Mouse (Mus musculus) myocyte (in vitro differentiated cells): Measurements from ENCODE around the gene Ensa. TPM values are rescaled to one million over a fixed set of nuclear protein-coding genes. Genes with fewer than 3 reads are reported as not detected.

Experiments
- H3K27me3 ChIP-seq: one replicate; pipeline ENCODE4 v1.6.1; 2011; ENCODE audit not compliant: control insufficient read depth, insufficient read depth, insufficient read length
- H3K36me3 ChIP-seq: one replicate; pipeline ENCODE4 v1.6.1; 2011; ENCODE audit not compliant: control insufficient read depth, insufficient read depth
- H3K4me2 ChIP-seq: one replicate; pipeline ENCODE4 v1.6.1; 2011; ENCODE audit warnings: low read depth, control low read depth
- H3K4me3 ChIP-seq: one replicate; pipeline ENCODE4 v1.5.1; 2011; ENCODE audit warnings: mild to moderate bottlenecking, control low read depth, moderate library complexity
- H3K79me2 ChIP-seq: one replicate; pipeline ENCODE4 v1.6.1; 2011; ENCODE audit not compliant: control insufficient read depth, insufficient read depth
- H3ac ChIP-seq: one replicate; pipeline ENCODE4 v1.6.1; 2011; ENCODE audit not compliant: control insufficient read depth, insufficient read length
- CEBPB ChIP-seq: IDR thresholded peaks from 2 replicates; pipeline ENCODE4 v1.6.1; 2011; ENCODE audit warnings: mild to moderate bottlenecking, moderate library complexity; ENCODE audit not compliant: poor library complexity, insufficient read depth, severe bottlenecking
- E2F4 ChIP-seq: IDR thresholded peaks from one replicate; pipeline ENCODE4 v1.6.1; 2011; ENCODE audit warnings: mild to moderate bottlenecking, control low read depth, moderate library complexity; ENCODE audit not compliant: insufficient read depth
- MAX ChIP-seq: IDR thresholded peaks from one replicate; pipeline ENCODE4 v1.6.1; 2011; ENCODE audit warnings: low read depth, mild to moderate bottlenecking, control low read depth
- MYOD1 ChIP-seq, 3 experiments: IDR thresholded peaks; one replicate each; pipeline ENCODE4 v1.6.1; 2011; ENCODE audit warnings: control low read depth in 2 of 3, low read depth in 2 of 3, mild to moderate bottlenecking in 2 of 3, moderate library complexity in 1 of 3; ENCODE audit not compliant: insufficient read length in 2 of 3, control insufficient read depth in 1 of 3
- MYOG ChIP-seq, 3 experiments: IDR thresholded peaks; one replicate each; pipeline ENCODE4 v1.6.1; 2011; ENCODE audit warnings: control low read depth in 2 of 3, low read depth in 2 of 3, mild to moderate bottlenecking in 2 of 3; ENCODE audit not compliant: insufficient read length in 2 of 3, control insufficient read depth in 1 of 3, insufficient read depth in 1 of 3
- POLR2A ChIP-seq: IDR thresholded peaks from one replicate; pipeline ENCODE4 v1.6.1; 2011; ENCODE audit warnings: low read depth, mild to moderate bottlenecking, control low read depth, moderate library complexity; ENCODE audit not compliant: insufficient read length
- POLR2AphosphoS2 ChIP-seq: IDR thresholded peaks from one replicate; pipeline ENCODE4 v1.6.1; 2011; ENCODE audit warnings: low read depth, control low read depth; ENCODE audit not compliant: insufficient read length
- REST ChIP-seq: IDR thresholded peaks from one replicate; pipeline ENCODE4 v1.6.1; 2011; ENCODE audit warnings: mild to moderate bottlenecking, control low read depth, moderate library complexity; ENCODE audit not compliant: insufficient read depth, insufficient read length
- SRF ChIP-seq: IDR thresholded peaks from one replicate; pipeline ENCODE4 v1.6.1; 2011; ENCODE audit warnings: low read depth; ENCODE audit not compliant: control insufficient read depth, insufficient read length
- TCF12 ChIP-seq: IDR thresholded peaks from one replicate; pipeline ENCODE4 v1.6.1; 2011; ENCODE audit warnings: mild to moderate bottlenecking, control low read depth; ENCODE audit not compliant: poor library complexity, insufficient read depth, severe bottlenecking
- TCF3 ChIP-seq: IDR thresholded peaks from one replicate; pipeline ENCODE4 v1.6.1; 2011; ENCODE audit warnings: low read depth, control low read depth; ENCODE audit not compliant: insufficient read length
- USF1 ChIP-seq: IDR thresholded peaks from one replicate; pipeline ENCODE4 v1.6.1; 2011; ENCODE audit warnings: low read depth, mild to moderate bottlenecking, control low read depth, moderate library complexity
- polyA plus RNA-seq: library from polyadenylated mRNA; unstranded; fragments of >200 nt; fragmentation: generic; extraction: Trizol; gene quantifications from one replicate; pipeline ENCODE4 v1.2.1, GENCODE M21; 2012; ENCODE audit warnings: missing spikeins

Ensa gene
- polyA plus RNA-seq, 1 experiment: 65.3 TPM

- Histone ChIP-seq H3K4me2 (no peak overlapping the region), H3K27me3 (no peaks in the 10 kb centered on the region), H3K4me3 (no peak overlapping the region), H3K36me3 (peaks cover 77% of the 10 kb centered on the region), H3ac (no peak overlapping the region), H3K79me2 (peaks cover 36% of the 10 kb centered on the region)
- TF ChIP-seq CEBPB: no peak
- no peak for TF ChIP-seq POLR2AphosphoS2
- TF ChIP-seq SRF: no peak
- no peak for TF ChIP-seq E2F4
- TF ChIP-seq MAX: no peak
- TF ChIP-seq USF1: no peak
- TF ChIP-seq REST: no peak
- no peak for TF ChIP-seq MYOG (IDR thresholded peaks at IDR 0.05; ENCODE audit: control insufficient read depth in 1 of 3, insufficient read depth in 1 of 3, insufficient read length in 2 of 3, low read depth in 2 of 3)
- TF ChIP-seq TCF3: no peak
- TF ChIP-seq POLR2A: no peak
- TF ChIP-seq TCF12: no peak
- no peak for TF ChIP-seq MYOD1 (IDR thresholded peaks at IDR 0.05; ENCODE audit: control insufficient read depth in 1 of 3, insufficient read length in 2 of 3, low read depth in 2 of 3)
These were observed 6.1 kb downstream of the Ensa start for GRCm38 (mm10) chr3:95630856-95631255.

DNA sequence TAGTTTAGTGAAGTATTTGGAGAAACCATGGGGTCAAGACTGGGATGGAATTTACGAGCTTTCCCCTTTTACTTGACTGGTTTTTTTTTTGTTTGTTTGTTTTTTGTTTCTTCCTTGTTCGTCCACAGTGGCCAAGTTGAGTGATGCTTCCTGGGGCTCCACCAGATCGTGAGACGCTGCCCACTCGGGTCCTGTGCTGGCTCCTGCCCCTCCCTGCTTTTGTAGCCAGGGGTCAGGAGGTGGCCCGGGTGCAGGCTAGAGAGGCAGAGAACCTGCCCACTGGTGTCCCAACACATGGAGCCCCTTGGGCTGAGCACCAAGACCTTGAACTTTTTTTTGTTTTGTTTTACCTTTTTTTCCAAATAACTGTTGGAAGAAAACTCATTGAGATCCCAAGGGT lies 6.5 kb downstream of the Ensa start:
- H3ac ChIP-seq: no peak overlapping the region
- H3K36me3 ChIP-seq: peaks cover 73% of the 10 kb centered on the region
- H3K27me3 ChIP-seq: no peaks in the 10 kb centered on the region
- no peak overlapping the region for H3K4me3 ChIP-seq
- TF ChIP-seq MYOD1 (IDR thresholded peaks at IDR 0.05; ENCODE audit: control insufficient read depth in 1 of 3, insufficient read length in 2 of 3, low read depth in 2 of 3): no peak
- TF ChIP-seq MAX: no peak
- no peak for TF ChIP-seq USF1
- no peak for TF ChIP-seq POLR2A
- no peak for TF ChIP-seq TCF3
- no peak for TF ChIP-seq E2F4
- TF ChIP-seq MYOG (IDR thresholded peaks at IDR 0.05; ENCODE audit: control insufficient read depth in 1 of 3, insufficient read depth in 1 of 3, insufficient read length in 2 of 3, low read depth in 2 of 3): no peak
- no peak for TF ChIP-seq SRF
- TF ChIP-seq CEBPB: no peak
- TF ChIP-seq TCF12: no peak
- no peak for TF ChIP-seq POLR2AphosphoS2
- TF ChIP-seq REST: no peak
- peaks cover 32% of the 10 kb centered on the region for H3K79me2 ChIP-seq
- no peak overlapping the region for H3K4me2 ChIP-seq

DNA sequence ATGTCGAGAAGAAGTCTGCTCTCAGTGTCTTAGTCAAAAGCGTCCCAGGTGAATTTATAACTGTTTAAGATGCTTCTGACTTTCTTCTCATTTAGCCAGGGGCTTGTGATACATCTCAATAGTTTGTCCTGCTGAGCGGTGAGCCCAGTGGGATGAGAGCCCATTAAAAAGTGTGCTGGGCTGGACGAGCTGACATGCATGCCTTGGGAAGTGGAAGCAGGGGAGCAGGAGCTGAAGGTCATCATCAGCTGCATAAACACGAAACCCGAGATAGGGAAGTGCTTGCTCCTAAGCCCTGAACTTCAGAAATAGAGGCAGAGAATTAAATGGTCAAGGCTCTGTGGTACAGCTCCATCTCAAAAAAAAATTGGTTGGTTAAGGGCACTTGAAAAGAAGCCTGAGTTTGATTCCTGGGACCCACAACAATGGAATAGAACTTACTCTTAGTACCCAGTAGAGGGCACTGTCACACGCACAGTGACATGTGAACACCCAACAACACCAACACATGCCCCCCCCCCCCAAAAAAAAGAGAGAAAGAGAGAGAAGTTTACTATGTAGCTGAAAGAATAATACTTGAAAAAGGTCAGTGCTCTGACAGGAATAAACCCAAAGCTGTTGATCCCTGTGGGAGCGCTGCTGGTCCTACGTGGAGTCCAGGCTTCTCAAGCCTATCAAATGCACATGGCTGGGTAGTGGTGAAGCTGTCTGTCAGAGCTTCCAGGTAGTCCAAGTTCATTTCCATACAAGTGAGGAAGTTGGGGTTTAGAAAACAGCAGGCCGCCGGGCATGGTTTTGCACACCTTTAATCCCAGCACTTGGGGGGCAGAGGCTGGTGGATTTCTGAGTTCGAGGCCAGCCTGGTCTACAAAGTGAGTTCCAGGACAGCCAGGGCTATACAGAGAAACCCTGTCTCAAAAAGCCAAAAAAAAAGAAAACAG lies 8.1 kb downstream of the Ensa start:
- no peak overlapping the region for H3K4me3 ChIP-seq
- no peak overlapping the region for H3K4me2 ChIP-seq
- no peaks in the 10 kb centered on the region for H3K27me3 ChIP-seq
- TF ChIP-seq USF1 (no peak), E2F4 (no peak), POLR2AphosphoS2 (no peak), MYOG (IDR thresholded peaks at IDR 0.05; ENCODE audit: control insufficient read depth in 1 of 3, insufficient read depth in 1 of 3, insufficient read length in 2 of 3, low read depth in 2 of 3) (no peak), REST (no peak), CEBPB (no peak), TCF12 (no peak), MAX (no peak), TCF3 (no peak), MYOD1 (IDR thresholded peaks at IDR 0.05; ENCODE audit: control insufficient read depth in 1 of 3, insufficient read length in 2 of 3, low read depth in 2 of 3) (no peak), SRF (no peak), POLR2A (no peak)
- peaks cover 15% of the 10 kb centered on the region for H3K79me2 ChIP-seq
- no peak overlapping the region for H3ac ChIP-seq
- peaks cover 70% of the 10 kb centered on the region for H3K36me3 ChIP-seq

DNA sequence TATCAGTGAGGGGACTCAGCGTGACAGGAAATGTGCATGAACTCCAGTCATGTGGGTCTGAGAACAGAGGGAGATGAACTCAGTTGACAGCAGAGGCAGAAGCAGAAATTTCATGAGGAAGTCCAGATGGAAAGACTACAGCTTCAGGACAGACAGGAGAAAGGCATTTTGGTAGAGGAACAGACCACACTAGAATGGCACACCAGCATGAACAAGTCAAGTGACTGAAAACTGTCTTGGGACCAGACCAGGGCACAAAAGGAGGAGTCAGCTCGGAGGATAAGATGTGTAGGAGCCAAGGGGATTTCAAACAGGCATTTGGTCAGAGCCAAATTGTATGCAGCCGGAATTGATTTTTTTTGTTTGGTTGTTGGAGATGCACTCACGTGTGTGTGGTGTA lies 10.8 kb downstream of the Ensa start:
- Histone ChIP-seq H3K36me3 (peaks cover 53% of the 10 kb centered on the region), H3K4me3 (no peak overlapping the region), H3K4me2 (no peak overlapping the region), H3ac (no peak overlapping the region), H3K27me3 (no peaks in the 10 kb centered on the region), H3K79me2 (peaks cover 6% of the 10 kb centered on the region)
- TF ChIP-seq TCF3: no peak
- no peak for TF ChIP-seq SRF
- TF ChIP-seq MYOD1 (IDR thresholded peaks at IDR 0.05; ENCODE audit: control insufficient read depth in 1 of 3, insufficient read length in 2 of 3, low read depth in 2 of 3): no peak
- TF ChIP-seq MAX: no peak
- no peak for TF ChIP-seq CEBPB
- no peak for TF ChIP-seq E2F4
- no peak for TF ChIP-seq USF1
- no peak for TF ChIP-seq TCF12
- no peak for TF ChIP-seq POLR2AphosphoS2
- no peak for TF ChIP-seq REST
- TF ChIP-seq POLR2A: no peak
- TF ChIP-seq MYOG (IDR thresholded peaks at IDR 0.05; ENCODE audit: control insufficient read depth in 1 of 3, insufficient read depth in 1 of 3, insufficient read length in 2 of 3, low read depth in 2 of 3): no peak
